In genomic region chr17:23791079-23791357, GRCm38 (mm10) we compare ENCODE assay signal across 8 mouse cellular contexts. TPM values are rescaled to one million over a fixed set of nuclear protein-coding genes. Genes with fewer than 3 reads are reported as not detected.
DNase-seq lines count a peak whose midpoint lies in the region; ATAC-seq and TF ChIP-seq lines count a peak whose summit lies in the region.

No protein-coding gene starts in this region.

- peaks cover 3% of the 10 kb centered on the region; the same call in 1 of the 2 replicates for H3K4me1 ChIP-seq in cerebellum, adult 2 months (ENCODE audit: control insufficient read depth, insufficient read depth, low read length)
- H3K4me1 ChIP-seq in liver, embryonic 14.5 days (replicated peaks; ENCODE audit: control insufficient read depth in 2 of 2, insufficient read depth in 2 of 2, low read length in 1 of 2): peaks cover 12 to 17% of the 10 kb centered on the region in 2 experiments

- peak overlapping the region; percentile 78 for H3K27ac ChIP-seq in cerebellum, adult 2 months (ENCODE audit: insufficient read depth, low read length)
- H3K27ac ChIP-seq in liver, embryonic 14.5 days: no peak overlapping the region

- no peak for TF ChIP-seq EP300 in liver, embryonic 14.5 days (IDR thresholded peaks at IDR 0.05; ENCODE audit: low read depth)

- DNase-seq in cerebellum, adult 2 months: peak; percentile 38 to 60
- DNase-seq in cerebellum, adult 8-10 months: no peak
- DNase-seq in thymus, postnatal 14 days: peak; percentile 30
- no peak for DNase-seq in thymus, postnatal 25 days
- no peak for DNase-seq in liver, embryonic 14.5 days (ENCODE audit: low read depth in 3 of 3, low spot score in 3 of 3)
- no peak for DNase-seq in retina, postnatal 1 day
- no peak for DNase-seq in gastrocnemius, adult 18-20 months (ENCODE audit: low spot score)
- DNase-seq in kidney, postnatal 25 days: no peak

- H3K27me3 ChIP-seq in cerebellum, adult 2 months (ENCODE audit: control insufficient read depth, insufficient read depth, low read length): no peaks in the 10 kb centered on the region
- no peaks in the 10 kb centered on the region for H3K27me3 ChIP-seq in liver, embryonic 14.5 days (ENCODE audit: control insufficient read depth, insufficient read depth, low read length)

- WGBS in cerebellum, adult 2 months: 45% methylated on average over 2 of the region's 2 CpGs
- 38% methylated on average over 2 of the region's 2 CpGs for WGBS in liver, embryonic 14.5 days (ENCODE audit: insufficient replicate concordance)

- ATAC-seq in liver, embryonic 14.5 days (ENCODE audit: insufficient read depth): peak; percentile 30; the same call in 1 of the 2 replicates

- peak overlapping the region; percentile 76 for H3K9ac ChIP-seq in liver, embryonic 14.5 days (replicated peaks)

- no peak for TF ChIP-seq CTCF in cerebellum, adult 2 months (IDR thresholded peaks at IDR 0.05; ENCODE audit: borderline replicate concordance, insufficient read depth, low read depth, low read length)
- no peak for TF ChIP-seq CTCF in liver, embryonic 14.5 days (IDR thresholded peaks at IDR 0.05; ENCODE audit: low read depth)

- H3K4me2 ChIP-seq in liver, embryonic 14.5 days (ENCODE audit: low read depth): peak overlapping the region; percentile 74

- no peak for TF ChIP-seq POLR2A in cerebellum, adult 2 months (IDR thresholded peaks at IDR 0.05; ENCODE audit: borderline replicate concordance, insufficient read depth, low read length)

- H3K4me3 ChIP-seq in cerebellum, adult 2 months (replicated peaks; ENCODE audit: insufficient read depth, low read depth, low read length): peak overlapping the region; percentile 61
- peak overlapping the region; percentile 56 to 61 for H3K4me3 ChIP-seq in liver, embryonic 14.5 days (ENCODE audit: insufficient read depth in 1 of 2, low read depth in 2 of 2, low read length in 2 of 2)

- H3K36me3 ChIP-seq in liver, embryonic 14.5 days (replicated peaks; ENCODE audit: control insufficient read depth, insufficient read depth, low read depth): no peaks in the 10 kb centered on the region

- no peaks in the 10 kb centered on the region for H3K9me3 ChIP-seq in liver, embryonic 14.5 days (ENCODE audit: control insufficient read depth, low read length)

RNA-seq across cellular contexts. Expression of gene Srrm2, which starts 0.7 kb away (rescaled TPM):
- polyA plus RNA-seq in cerebellum, adult 2 months (2012; rRNA removed): 711 and 720 TPM in 2 replicates
- 136 and 152 TPM in 2 replicates for polyA plus RNA-seq in liver, embryonic 14.5 days (2012; rRNA removed)
- polyA plus RNA-seq in liver, embryonic 14.5 days (2014; fragmentation: Nextera tagmentation; extraction: Ambion mirVana): 107 and 120 TPM in 2 replicates
- 100 to 1,000 TPM; 145 to 160 TPM for total RNA-seq in gastrocnemius, adult 18-20 months (2021)

RNA-seq across cellular contexts. Expression of gene Flywch2, which starts 5.1 kb away (rescaled TPM):
- polyA plus RNA-seq in cerebellum, adult 2 months (2012; rRNA removed): 50.5 and 54.8 TPM in 2 replicates
- polyA plus RNA-seq in liver, embryonic 14.5 days (2012; rRNA removed): 0.57 and 0.79 TPM in 2 replicates
- 0.85 and 1.0 TPM in 2 replicates for polyA plus RNA-seq in liver, embryonic 14.5 days (2014; fragmentation: Nextera tagmentation; extraction: Ambion mirVana)
- not detected for total RNA-seq in gastrocnemius, adult 18-20 months (2021)

RNA-seq across cellular contexts. Expression of gene Flywch1, which starts 19.6 kb away (rescaled TPM):
- polyA plus RNA-seq in cerebellum, adult 2 months (2012; rRNA removed): 341 and 366 TPM in 2 replicates
- 4.0 and 4.3 TPM in 2 replicates for polyA plus RNA-seq in liver, embryonic 14.5 days (2012; rRNA removed)
- 6.6 and 7.4 TPM in 2 replicates for polyA plus RNA-seq in liver, embryonic 14.5 days (2014; fragmentation: Nextera tagmentation; extraction: Ambion mirVana)
- 10 to 100 TPM; 50.0 to 59.2 TPM for total RNA-seq in gastrocnemius, adult 18-20 months (2021)

RNA-seq across cellular contexts. Expression of gene Elob, which starts 37.9 kb away (rescaled TPM):
- polyA plus RNA-seq in cerebellum, adult 2 months (2012; rRNA removed): 621 and 628 TPM in 2 replicates
- polyA plus RNA-seq in liver, embryonic 14.5 days (2012; rRNA removed): 277 and 284 TPM in 2 replicates
- 519 and 544 TPM in 2 replicates for polyA plus RNA-seq in liver, embryonic 14.5 days (2014; fragmentation: Nextera tagmentation; extraction: Ambion mirVana)
- 100 to 1,000 TPM; 394 to 418 TPM for total RNA-seq in gastrocnemius, adult 18-20 months (2021)

RNA-seq across cellular contexts. Expression of gene Prss33, which starts 44.8 kb away (rescaled TPM):
- polyA plus RNA-seq in cerebellum, adult 2 months (2012; rRNA removed): 0.25 TPM in 1 of 2 replicates, not detected in the other
- 0.04 TPM in 1 of 2 replicates, not detected in the other for polyA plus RNA-seq in liver, embryonic 14.5 days (2012; rRNA removed)
- polyA plus RNA-seq in liver, embryonic 14.5 days (2014; fragmentation: Nextera tagmentation; extraction: Ambion mirVana): not detected in 2 replicates
- total RNA-seq in gastrocnemius, adult 18-20 months (2021): not detected

Comparison
In these comparisons a context has a peak if more than half of its experiments do, and no peak if none do; other contexts are left out.
1. DNase-seq: peak in cerebellum, adult 2 months (2 of 2) and thymus, postnatal 14 days (single experiment); none in cerebellum, adult 8-10 months (single experiment), thymus, postnatal 25 days (single experiment), liver, embryonic 14.5 days (0 of 3), retina, postnatal 1 day (single experiment), gastrocnemius, adult 18-20 months (single experiment) and kidney, postnatal 25 days (0 of 2).
2. RNA of gene Flywch2, which starts 5.1 kb away (polyA plus RNA-seq): 50.5 to 54.8 TPM in cerebellum, adult 2 months; 0.57 to 1.0 TPM in liver, embryonic 14.5 days; every median in the first group is over 10 times any median in the second.
3. RNA of gene Flywch1, which starts 19.6 kb away (polyA plus RNA-seq): 341 to 366 TPM in cerebellum, adult 2 months; 4.0 to 7.4 TPM in liver, embryonic 14.5 days; every median in the first group is over 10 times any median in the second.